ENCODE assay signal across 20 mouse cellular contexts in genomic region chr9:45580069-45580795, GRCm38 (mm10).
A peak's percentile ranks its signal among the peaks of the same experiment; 100 is the strongest.
DNase-seq lines count a peak whose midpoint lies in the region; ATAC-seq and TF ChIP-seq lines count a peak whose summit lies in the region.
"Had no signal": no experiment of that assay in that cellular context is flagged by ENCODE, and none has a peak within 500 bp of the region (broad histone marks: within the 10 kb centered on the region; RNA-seq: fewer than 3 reads in every experiment).

No protein-coding gene starts in this region.

- H3K9ac ChIP-seq in forebrain, embryonic 13.5 days, result no peak overlapping the region
- H3K9ac ChIP-seq in forebrain, embryonic 12.5 days, result no peak overlapping the region
- no peak overlapping the region for H3K9ac ChIP-seq in heart, embryonic 14.5 days (ENCODE audit: low read length)
- H3K9ac ChIP-seq in midbrain, embryonic 16.5 days (ENCODE audit: low read depth, low read length), result peak overlapping the region; percentile 35; the same call in 1 of the 2 replicates
- H3K9ac ChIP-seq: hindbrain, embryonic 13.5 days; limb, embryonic 12.5 days; liver, embryonic 12.5 days; neural tube, embryonic 15.5 days had no signal

- no peak overlapping the region for H3K4me3 ChIP-seq in forebrain, embryonic 13.5 days
- no peak overlapping the region for H3K4me3 ChIP-seq in forebrain, embryonic 12.5 days (replicated peaks)
- no peak overlapping the region for H3K4me3 ChIP-seq in heart, embryonic 14.5 days (ENCODE audit: control insufficient read depth in 1 of 2, insufficient read depth in 1 of 2, low read depth in 1 of 2, low read length in 2 of 2)
- H3K4me3 ChIP-seq in midbrain, embryonic 16.5 days (ENCODE audit: low read depth, low read length), result no peak overlapping the region
- H3K4me3 ChIP-seq: hindbrain, embryonic 13.5 days; left cerebral cortex, adult 2 months; limb, embryonic 12.5 days; liver, embryonic 12.5 days; neural tube, embryonic 15.5 days had no signal

- peaks cover 8% of the 10 kb centered on the region; the same call in 1 of the 2 replicates for H3K4me1 ChIP-seq in forebrain, embryonic 13.5 days
- peaks cover 4% of the 10 kb centered on the region for H3K4me1 ChIP-seq in forebrain, embryonic 12.5 days
- H3K4me1 ChIP-seq in heart, embryonic 14.5 days (ENCODE audit: control insufficient read depth in 2 of 2, insufficient read depth in 2 of 2, low read length in 2 of 2), result peaks cover 11 to 14% of the 10 kb centered on the region in 2 experiments
- H3K4me1 ChIP-seq in midbrain, embryonic 16.5 days (ENCODE audit: control insufficient read depth, insufficient read depth, low read length), result peaks cover 25% of the 10 kb centered on the region
- H3K4me1 ChIP-seq: limb, embryonic 12.5 days; liver, embryonic 12.5 days had no signal

- no peak for DNase-seq in heart, adult 11 months
- DNase-seq in brain, embryonic 14.5 days (ENCODE audit: low read depth), result peak; percentile 66
- DNase-seq in adrenal gland, postnatal 14 days, result no peak
- no peak for DNase-seq in lung, postnatal 4 days
- DNase-seq: adrenal gland, adult 2 months; cerebellum, adult 9-11 months; kidney, adult 2 months; kidney, postnatal 10 days; layer of hippocampus, adult 9-11 months; lung, adult 2 months had no signal

- no peak for ATAC-seq in forebrain, embryonic 13.5 days
- no peak for ATAC-seq in forebrain, embryonic 12.5 days (ENCODE audit: low FRiP score)
- no peak for ATAC-seq in heart, embryonic 14.5 days (ENCODE audit: insufficient number of reproducible peaks, insufficient read depth, low FRiP score, low read depth)
- ATAC-seq in midbrain, embryonic 16.5 days, result peak; percentile 52; the same call in 1 of the 2 replicates
- ATAC-seq: inflammation-experienced regulatory T-cells, adult 6 months; liver, embryonic 12.5 days had no signal

- H3K4me2 ChIP-seq in forebrain, embryonic 13.5 days, result no peak overlapping the region
- H3K4me2 ChIP-seq in forebrain, embryonic 12.5 days, result no peak overlapping the region
- H3K4me2 ChIP-seq in heart, embryonic 14.5 days (ENCODE audit: low read length), result peak overlapping the region; percentile 35
- H3K4me2 ChIP-seq in midbrain, embryonic 16.5 days (ENCODE audit: low read length), result 0 out of 2 replicates have a peak overlapping the region, but pooled peaks have one; percentile 0
- H3K4me2 ChIP-seq: hindbrain, embryonic 13.5 days; limb, embryonic 12.5 days; liver, embryonic 12.5 days; neural tube, embryonic 15.5 days had no signal

- no peaks in the 10 kb centered on the region for H3K27me3 ChIP-seq in forebrain, embryonic 13.5 days
- H3K27me3 ChIP-seq in forebrain, embryonic 12.5 days, result no peaks in the 10 kb centered on the region
- no peaks in the 10 kb centered on the region; the same call in 1 of the 2 replicates for H3K27me3 ChIP-seq in heart, embryonic 14.5 days (ENCODE audit: control insufficient read depth, insufficient read depth, low read length)
- H3K27me3 ChIP-seq in midbrain, embryonic 16.5 days (ENCODE audit: control insufficient read depth, insufficient read depth, low read depth, low read length), result no peaks in the 10 kb centered on the region
- H3K27me3 ChIP-seq: hindbrain, embryonic 13.5 days; limb, embryonic 12.5 days; neural tube, embryonic 15.5 days had no signal

- WGBS in forebrain, embryonic 13.5 days, result 59% methylated on average over 16 of the region's 16 CpGs
- WGBS in forebrain, embryonic 12.5 days, result 61% methylated on average over 16 of the region's 16 CpGs
- WGBS in heart, embryonic 14.5 days, result 23% methylated on average over 16 of the region's 16 CpGs
- WGBS in midbrain, embryonic 16.5 days, result 32% methylated on average over 16 of the region's 16 CpGs

- TF ChIP-seq CTCF in brain, embryonic 14.5 days (IDR thresholded peaks at IDR 0.05; ENCODE audit: borderline replicate concordance, extremely low read depth, insufficient read depth, insufficient read length), result no peak

- H3K27ac ChIP-seq in forebrain, embryonic 13.5 days, result peak overlapping the region; percentile 40
- no peak overlapping the region for H3K27ac ChIP-seq in forebrain, embryonic 12.5 days
- no peak overlapping the region for H3K27ac ChIP-seq in heart, embryonic 14.5 days (replicated peaks in 1 of 2; ENCODE audit: control insufficient read depth in 1 of 2, insufficient read depth in 1 of 2, low read depth in 2 of 2, low read length in 2 of 2)
- H3K27ac ChIP-seq in midbrain, embryonic 16.5 days (ENCODE audit: low read length), result peak overlapping the region; percentile 81
- H3K27ac ChIP-seq: hindbrain, embryonic 13.5 days; left cerebral cortex, adult 2 months; limb, embryonic 12.5 days; liver, embryonic 12.5 days; neural tube, embryonic 15.5 days had no signal

- no peak for TF ChIP-seq POLR2A in brain, embryonic 14.5 days (IDR thresholded peaks at IDR 0.05; ENCODE audit: borderline replicate concordance, extremely low read depth, insufficient read depth, insufficient read length, poor library complexity, severe bottlenecking)

- H3K36me3 ChIP-seq in forebrain, embryonic 13.5 days (ENCODE audit: poor library complexity, severe bottlenecking), result no peaks in the 10 kb centered on the region
- H3K36me3 ChIP-seq in forebrain, embryonic 12.5 days (replicated peaks), result no peaks in the 10 kb centered on the region
- no peaks in the 10 kb centered on the region for H3K36me3 ChIP-seq in heart, embryonic 14.5 days (ENCODE audit: control insufficient read depth, insufficient read depth, low read length)
- H3K36me3 ChIP-seq in midbrain, embryonic 16.5 days (ENCODE audit: control insufficient read depth, insufficient read depth, low read length), result no peaks in the 10 kb centered on the region
- H3K36me3 ChIP-seq: hindbrain, embryonic 13.5 days; limb, embryonic 12.5 days; liver, embryonic 12.5 days; neural tube, embryonic 15.5 days had no signal

- no peaks in the 10 kb centered on the region for H3K9me3 ChIP-seq in forebrain, embryonic 13.5 days (replicated peaks)
- no peaks in the 10 kb centered on the region for H3K9me3 ChIP-seq in forebrain, embryonic 12.5 days
- H3K9me3 ChIP-seq in heart, embryonic 14.5 days (ENCODE audit: control insufficient read depth, low read length), result no peaks in the 10 kb centered on the region
- no peaks in the 10 kb centered on the region for H3K9me3 ChIP-seq in midbrain, embryonic 16.5 days (replicated peaks; ENCODE audit: control insufficient read depth, low read length, poor library complexity, severe bottlenecking)
- H3K9me3 ChIP-seq: hindbrain, embryonic 13.5 days; limb, embryonic 12.5 days; liver, embryonic 12.5 days; neural tube, embryonic 15.5 days had no signal

Comparison
In these comparisons a context has a peak if more than half of its experiments do, and no peak if none do; other contexts are left out.
1. H3K27ac ChIP-seq: peak in forebrain, embryonic 13.5 days (single experiment) and midbrain, embryonic 16.5 days (single experiment); none in forebrain, embryonic 12.5 days (single experiment) and heart, embryonic 14.5 days (0 of 2).
2. H3K4me2 ChIP-seq: peak in heart, embryonic 14.5 days (single experiment) and midbrain, embryonic 16.5 days (single experiment); none in forebrain, embryonic 13.5 days (single experiment) and forebrain, embryonic 12.5 days (single experiment).